ENCODE assay signal across 9 mouse cellular contexts in the genomic region with DNA sequence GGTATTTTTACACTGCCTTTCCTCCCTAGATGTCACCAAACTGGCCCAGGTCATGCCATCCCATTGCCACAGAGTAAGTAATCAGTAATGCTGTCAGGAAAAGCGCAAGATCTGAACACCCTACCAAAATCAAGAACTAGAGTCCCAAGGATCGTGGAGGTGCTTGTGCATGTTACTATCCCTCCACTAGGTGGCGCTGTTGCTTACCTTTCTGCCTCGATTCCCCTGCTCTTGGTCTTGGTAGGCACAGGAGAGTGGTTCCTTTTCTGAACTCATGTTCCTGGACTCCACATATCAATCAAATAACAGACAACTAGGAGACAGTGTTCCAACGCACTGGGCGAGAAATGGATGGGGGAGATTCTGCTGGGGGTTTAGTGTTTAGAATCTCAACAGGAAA. TPM values are rescaled to one million over a fixed set of nuclear protein-coding genes. Genes with fewer than 3 reads are reported as not detected.
DNase-seq lines count a peak whose midpoint lies in the region; ATAC-seq lines count a peak whose summit lies in the region.
"Had no signal": no experiment of that assay in that cellular context is flagged by ENCODE, and none has a peak within 500 bp of the region (broad histone marks: within the 10 kb centered on the region; RNA-seq: fewer than 3 reads in every experiment).

No protein-coding gene starts in this region.

- H3K27ac ChIP-seq in kidney, embryonic 14.5 days (ENCODE audit: low read depth, low read length) = no peak overlapping the region
- no peak overlapping the region for H3K27ac ChIP-seq in liver, embryonic 13.5 days
- H3K27ac ChIP-seq: heart, embryonic 15.5 days had no signal

- no peaks in the 10 kb centered on the region for H3K36me3 ChIP-seq in kidney, embryonic 14.5 days (ENCODE audit: control insufficient read depth, insufficient read depth, low read length)
- no peaks in the 10 kb centered on the region for H3K36me3 ChIP-seq in liver, embryonic 13.5 days
- H3K36me3 ChIP-seq: heart, embryonic 15.5 days had no signal

- H3K9me3 ChIP-seq in kidney, embryonic 14.5 days (ENCODE audit: control insufficient read depth, low read length) = no peaks in the 10 kb centered on the region
- no peaks in the 10 kb centered on the region for H3K9me3 ChIP-seq in liver, embryonic 13.5 days (replicated peaks)
- H3K9me3 ChIP-seq: heart, embryonic 15.5 days had no signal

- no peaks in the 10 kb centered on the region for H3K4me1 ChIP-seq in kidney, embryonic 14.5 days (ENCODE audit: control insufficient read depth, insufficient read depth, low read length)
- H3K4me1 ChIP-seq in liver, embryonic 13.5 days (replicated peaks) = no peaks in the 10 kb centered on the region

- WGBS in kidney, embryonic 14.5 days = 15% methylated on average over 6 of the region's 6 CpGs
- 12% methylated on average over 6 of the region's 6 CpGs for WGBS in liver, embryonic 13.5 days (ENCODE audit: insufficient replicate concordance)

- H3K4me2 ChIP-seq in kidney, embryonic 14.5 days (replicated peaks; ENCODE audit: low read depth, low read length) = no peak overlapping the region
- H3K4me2 ChIP-seq in liver, embryonic 13.5 days = no peak overlapping the region
- H3K4me2 ChIP-seq: heart, embryonic 15.5 days had no signal

- no peak overlapping the region for H3K4me3 ChIP-seq in kidney, embryonic 14.5 days (ENCODE audit: low read length)
- no peak overlapping the region for H3K4me3 ChIP-seq in liver, embryonic 13.5 days (replicated peaks)
- H3K4me3 ChIP-seq: heart, embryonic 15.5 days had no signal

- ATAC-seq in cerebellum, adult (ENCODE audit: insufficient number of reproducible peaks, low FRiP score, low TSS enrichment) = 0 out of 2 replicates have a peak, but pooled peaks have one; percentile 36
- 0 out of 2 replicates have a peak, but pooled peaks have one; percentile 18 for ATAC-seq in kidney, embryonic 14.5 days (ENCODE audit: low FRiP score, low TSS enrichment)
- no peak for ATAC-seq in liver, embryonic 13.5 days (ENCODE audit: low read depth)

- peak; percentile 72 for DNase-seq in urinary bladder, postnatal 14 days (ENCODE audit: low spot score)
- DNase-seq in urinary bladder, postnatal 10 days (ENCODE audit: low spot score) = no peak
- peak; percentile 28 to 89 for DNase-seq in frontal cortex, adult 2 months (ENCODE audit: extremely low spot score in 1 of 2, low spot score in 1 of 2)
- DNase-seq in liver, embryonic 13.5 days = peak; percentile 42
- peak; percentile 63 for DNase-seq in ovary, postnatal 36 days (ENCODE audit: low spot score)
- DNase-seq in thymus, postnatal 36 days = peak; percentile 47 to 49

- no peaks in the 10 kb centered on the region for H3K27me3 ChIP-seq in kidney, embryonic 14.5 days (ENCODE audit: control insufficient read depth, insufficient read depth, low read length)
- peaks cover 18% of the 10 kb centered on the region for H3K27me3 ChIP-seq in liver, embryonic 13.5 days
- H3K27me3 ChIP-seq: heart, embryonic 15.5 days had no signal

- H3K9ac ChIP-seq in kidney, embryonic 14.5 days (ENCODE audit: low read depth, low read length) = no peak overlapping the region
- H3K9ac ChIP-seq in liver, embryonic 13.5 days = no peak overlapping the region
- H3K9ac ChIP-seq: heart, embryonic 15.5 days had no signal

RNA-seq across cellular contexts. Expression of a gene that starts 23.8 kb away (rescaled TPM):
- polyA plus RNA-seq in frontal cortex, adult 2 months (2012; rRNA removed) = 30.3 and 32.8 TPM in 2 replicates
- 96.3 and 112 TPM in 2 replicates for polyA plus RNA-seq in kidney, embryonic 14.5 days (2014; fragmentation: Nextera tagmentation; extraction: Ambion mirVana)
- 29.7 and 30.2 TPM in 2 replicates for polyA plus RNA-seq in liver, embryonic 13.5 days (2015; fragmentation: Nextera tagmentation; extraction: Ambion mirVana)
